Mouse (Mus musculus): ENCODE results near the gene Fdxr.

DNA sequence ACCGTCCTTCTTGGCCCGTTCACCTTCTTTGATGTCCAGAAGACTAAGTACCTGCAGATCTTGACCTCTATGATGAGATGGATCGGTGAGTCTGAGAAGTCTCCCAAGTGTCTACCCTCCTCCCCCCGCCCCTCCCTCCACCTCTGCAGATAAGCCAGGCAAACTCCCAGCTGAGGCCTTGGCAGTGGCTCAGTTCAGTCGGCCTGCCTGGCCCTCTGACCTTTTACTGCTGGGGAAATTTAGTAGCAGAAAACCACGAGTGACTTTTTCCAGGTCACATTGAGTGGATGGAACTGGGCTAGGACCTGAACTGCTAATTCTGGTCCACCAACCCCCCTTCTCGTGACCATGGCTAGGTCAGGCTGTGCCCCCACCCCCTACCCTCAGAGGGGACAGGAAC, 48.4 kb downstream of the Fdxr start:
- TF ChIP-seq GATA1 (IDR thresholded peaks at IDR 0.05; ENCODE audit: borderline replicate concordance, low read length): no peak
- TF ChIP-seq CTCF (IDR thresholded peaks at IDR 0.05; ENCODE audit: low read depth, low read length): no peak
- no peak for TF ChIP-seq TAL1 (conservative IDR thresholded peaks at IDR 0.05; ENCODE audit: low read depth, low read length)
